Mouse (Mus musculus): ENCODE results near the gene Rnf31. TPM values are rescaled to one million over a fixed set of nuclear protein-coding genes. Genes with fewer than 3 reads are reported as not detected.

The Rnf31 gene
- polyA plus RNA-seq, 2 experiments: 6.5 to 7.6 TPM

GRCm38 (mm10) chr14:55616844-55617243 is 25.3 kb downstream of the Rnf31 start:
- WGBS (ENCODE audit: insufficient replicate concordance): 56% methylated on average over 2 of the region's 2 CpGs
- no peak for DNase-seq (ENCODE audit: low read depth in 3 of 3, low spot score in 3 of 3)
- H3K9ac ChIP-seq (replicated peaks): no peak overlapping the region
- H3K27me3 ChIP-seq (ENCODE audit: control insufficient read depth, insufficient read depth, low read length): no peaks in the 10 kb centered on the region
- H3K4me1 ChIP-seq (replicated peaks; ENCODE audit: control insufficient read depth in 2 of 2, insufficient read depth in 2 of 2, low read length in 1 of 2): peaks cover 19 to 29% of the 10 kb centered on the region in 2 experiments
- H3K4me2 ChIP-seq (ENCODE audit: low read depth): no peak overlapping the region
- H3K9me3 ChIP-seq (ENCODE audit: control insufficient read depth, low read length): no peaks in the 10 kb centered on the region
- no peak overlapping the region for H3K4me3 ChIP-seq (ENCODE audit: insufficient read depth in 1 of 2, low read depth in 2 of 2, low read length in 2 of 2)
- no peak overlapping the region for H3K27ac ChIP-seq
- no peak for ATAC-seq (ENCODE audit: insufficient read depth)
- TF ChIP-seq CTCF (IDR thresholded peaks at IDR 0.05; ENCODE audit: low read depth): no peak
- no peak for TF ChIP-seq EP300 (IDR thresholded peaks at IDR 0.05; ENCODE audit: low read depth)
- no peaks in the 10 kb centered on the region for H3K36me3 ChIP-seq (replicated peaks; ENCODE audit: control insufficient read depth, insufficient read depth, low read depth)

GRCm38 (mm10) chr14:55617822-55618221 is 26.3 kb downstream of the Rnf31 start, which contains the start of gene Rec8:
TSS of gene Rec8 (plus strand) at chr14:55618037.
- TF ChIP-seq CTCF (IDR thresholded peaks at IDR 0.05; ENCODE audit: low read depth) (peak; percentile 52), EP300 (IDR thresholded peaks at IDR 0.05; ENCODE audit: low read depth) (no peak)
- Histone ChIP-seq H3K9me3 (ENCODE audit: control insufficient read depth, low read length) (no peaks in the 10 kb centered on the region), H3K27me3 (ENCODE audit: control insufficient read depth, insufficient read depth, low read length) (no peaks in the 10 kb centered on the region), H3K4me3 (ENCODE audit: insufficient read depth in 1 of 2, low read depth in 2 of 2, low read length in 2 of 2) (peak within 1 kb of the TSS; percentile 30 to 37), H3K27ac (peak within 1 kb of the TSS; percentile 4; the same call in 1 of the 2 replicates), H3K36me3 (replicated peaks; ENCODE audit: control insufficient read depth, insufficient read depth, low read depth) (no peaks in the 10 kb centered on the region), H3K4me2 (ENCODE audit: low read depth) (peak within 1 kb of the TSS; percentile 69), H3K9ac (replicated peaks) (peak within 1 kb of the TSS; percentile 49), H3K4me1 (replicated peaks; ENCODE audit: control insufficient read depth in 2 of 2, insufficient read depth in 2 of 2, low read length in 1 of 2) (peaks cover 19 to 29% of the 10 kb centered on the region in 2 experiments)
- ATAC-seq (ENCODE audit: insufficient read depth) (peak; percentile 63), DNase-seq (ENCODE audit: low read depth in 3 of 3, low spot score in 3 of 3) (peak in 2 of 3 experiments; percentile 27 to 64)
- 28% methylated on average over 21 of the region's 21 CpGs for WGBS (ENCODE audit: insufficient replicate concordance)

- TF ChIP-seq EP300 (IDR thresholded peaks at IDR 0.05; ENCODE audit: low read depth): peak; percentile 61; the same call in 1 of the 2 replicates
- no peak for TF ChIP-seq CTCF (IDR thresholded peaks at IDR 0.05; ENCODE audit: low read depth)
- no peaks in the 10 kb centered on the region for H3K36me3 ChIP-seq (replicated peaks; ENCODE audit: control insufficient read depth, insufficient read depth, low read depth)
- 17% methylated on average over 22 of the region's 22 CpGs for WGBS (ENCODE audit: insufficient replicate concordance)
- H3K4me3 ChIP-seq (ENCODE audit: insufficient read depth in 1 of 2, low read depth in 2 of 2, low read length in 2 of 2): peak overlapping the region; percentile 30 to 37
- H3K27me3 ChIP-seq (ENCODE audit: control insufficient read depth, insufficient read depth, low read length): no peaks in the 10 kb centered on the region
- ATAC-seq (ENCODE audit: insufficient read depth) (peak; percentile 50), DNase-seq (ENCODE audit: low read depth in 3 of 3, low spot score in 3 of 3) (peak; percentile 44 to 53 (median 48))
- no peak overlapping the region; the same call in 1 of the 2 replicates for H3K27ac ChIP-seq
- H3K4me2 ChIP-seq (ENCODE audit: low read depth): peak overlapping the region; percentile 69
- H3K9me3 ChIP-seq (ENCODE audit: control insufficient read depth, low read length): no peaks in the 10 kb centered on the region
- H3K9ac ChIP-seq (replicated peaks): peak overlapping the region; percentile 49
- peaks cover 19 to 25% of the 10 kb centered on the region in 2 experiments for H3K4me1 ChIP-seq (replicated peaks; ENCODE audit: control insufficient read depth in 2 of 2, insufficient read depth in 2 of 2, low read length in 1 of 2)
Observed at GRCm38 (mm10) chr14:55618486-55619195, 27.1 kb downstream of the Rnf31 start.

- ATAC-seq (ENCODE audit: insufficient read depth) (peak; percentile 39; the same call in 1 of the 2 replicates), DNase-seq (ENCODE audit: low read depth in 3 of 3, low spot score in 3 of 3) (no peak)
- Histone ChIP-seq H3K27ac (no peak overlapping the region), H3K9ac (replicated peaks) (no peak overlapping the region), H3K4me1 (replicated peaks; ENCODE audit: control insufficient read depth in 2 of 2, insufficient read depth in 2 of 2, low read length in 1 of 2) (peaks cover 0 to 3% of the 10 kb centered on the region in 2 experiments; a peak in 1 of 4 replicates), H3K4me2 (ENCODE audit: low read depth) (no peak overlapping the region), H3K27me3 (ENCODE audit: control insufficient read depth, insufficient read depth, low read length) (no peaks in the 10 kb centered on the region), H3K9me3 (ENCODE audit: control insufficient read depth, low read length) (no peaks in the 10 kb centered on the region), H3K4me3 (ENCODE audit: insufficient read depth in 1 of 2, low read depth in 2 of 2, low read length in 2 of 2) (no peak overlapping the region), H3K36me3 (replicated peaks; ENCODE audit: control insufficient read depth, insufficient read depth, low read depth) (peaks cover 35% of the 10 kb centered on the region)
- TF ChIP-seq CTCF (IDR thresholded peaks at IDR 0.05; ENCODE audit: low read depth): no peak
- WGBS (ENCODE audit: insufficient replicate concordance): 72% methylated on average over 27 of the region's 27 CpGs
Observed at GRCm38 (mm10) chr14:55628077-55628827, 36.7 kb downstream of the Rnf31 start.

- 30% methylated on average over 5 of the region's 5 CpGs for WGBS (ENCODE audit: insufficient replicate concordance)
- Histone ChIP-seq H3K9ac (replicated peaks) (no peak overlapping the region), H3K9me3 (ENCODE audit: control insufficient read depth, low read length) (no peaks in the 10 kb centered on the region), H3K36me3 (replicated peaks; ENCODE audit: control insufficient read depth, insufficient read depth, low read depth) (peaks cover 35% of the 10 kb centered on the region), H3K4me2 (ENCODE audit: low read depth) (no peak overlapping the region), H3K4me1 (replicated peaks; ENCODE audit: control insufficient read depth in 2 of 2, insufficient read depth in 2 of 2, low read length in 1 of 2) (peaks cover 0 to 3% of the 10 kb centered on the region in 2 experiments; a peak in 1 of 4 replicates), H3K27me3 (ENCODE audit: control insufficient read depth, insufficient read depth, low read length) (no peaks in the 10 kb centered on the region), H3K27ac (no peak overlapping the region), H3K4me3 (ENCODE audit: insufficient read depth in 1 of 2, low read depth in 2 of 2, low read length in 2 of 2) (no peak overlapping the region)
- ATAC-seq (ENCODE audit: insufficient read depth) (no peak; the same call in 1 of the 2 replicates), DNase-seq (ENCODE audit: low read depth in 3 of 3, low spot score in 3 of 3) (no peak)
- no peak for TF ChIP-seq EP300 (IDR thresholded peaks at IDR 0.05; ENCODE audit: low read depth)
- peak; percentile 96 for TF ChIP-seq CTCF (IDR thresholded peaks at IDR 0.05; ENCODE audit: low read depth)
Observed at GRCm38 (mm10) chr14:55629312-55629711, 37.8 kb downstream of the Rnf31 start.

Measured in liver, embryonic 14.5 days (tissue).